Mouse (Mus musculus): Measurements from ENCODE around the gene Krtap9-3.

DNA sequence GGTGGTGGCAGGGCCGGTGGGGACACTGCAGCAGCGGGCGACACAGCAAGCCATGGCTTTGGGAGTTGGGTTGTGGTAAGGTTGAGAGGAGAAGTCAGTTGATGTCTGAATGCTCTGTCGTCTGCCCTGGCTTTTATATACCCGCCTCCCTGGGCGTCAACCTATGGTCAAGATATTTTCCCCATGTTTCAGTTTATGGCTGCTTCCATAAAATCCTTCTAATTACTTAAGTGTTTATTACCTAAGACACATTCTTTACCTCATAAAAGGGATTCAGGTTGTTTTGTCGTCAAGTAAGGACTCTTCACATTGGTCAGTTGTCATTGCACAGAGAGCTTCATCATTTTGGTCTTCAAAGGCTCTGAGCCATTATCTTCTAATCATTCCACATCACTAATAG lies 31.4 kb downstream of the Krtap9-3 start, which contains the start of gene Krtap3-1:
- TF ChIP-seq POLR2A (IDR thresholded peaks at IDR 0.05; ENCODE audit: control insufficient read depth, extremely low read depth, insufficient read depth, low read length, poor library complexity) (no peak), CTCF (IDR thresholded peaks at IDR 0.05; ENCODE audit: borderline replicate concordance, control insufficient read depth, extremely low read depth, insufficient read depth, low read length, poor library complexity) (no peak)
